Mouse (Mus musculus) liver, embryonic 15.5 days (tissue): ENCODE measurements around the gene Tnip1. TPM values are rescaled to one million over a fixed set of nuclear protein-coding genes. Genes with fewer than 3 reads are reported as not detected.
"Not testable (repeated sequence)": the region's sequence is repeated elsewhere in the genome, so short reads cannot be mapped to it uniquely, and the experiment has no call there.

Experiments
- ATAC-seq: fragments of 200-750 bp; cut with Nextera tagmentation; 2 replicates; pipeline ENCODE4 v1.8.0; 2017; ENCODE audit warnings: moderate number of reproducible peaks, mild to moderate bottlenecking, moderate library complexity; ENCODE audit not compliant: insufficient read depth
- H3K27ac ChIP-seq: fragments of 300-500 bp; sonication (generic); replicated peaks from 2 replicates; pipeline ENCODE4 v1.5.1; 2015; ENCODE audit warnings: mild to moderate bottlenecking, inconsistent platforms
- H3K27me3 ChIP-seq: fragments of 300-500 bp; sonication (generic); 2 replicates; pipeline ENCODE4 v1.6.1; 2015; ENCODE audit warnings: mild to moderate bottlenecking, inconsistent platforms
- H3K36me3 ChIP-seq: fragments of 300-500 bp; sonication (generic); replicated peaks from 2 replicates; pipeline ENCODE4 v1.6.1; 2015; ENCODE audit warnings: moderate library complexity, mild to moderate bottlenecking, inconsistent platforms
- H3K4me1 ChIP-seq: fragments of 300-500 bp; sonication (generic); replicated peaks from 2 replicates; pipeline ENCODE4 v1.6.1; 2015; ENCODE audit warnings: inconsistent platforms
- H3K4me2 ChIP-seq: fragments of 300-500 bp; sonication (generic); 2 replicates; pipeline ENCODE4 v1.6.1; 2015; ENCODE audit warnings: moderate library complexity, mild to moderate bottlenecking, inconsistent platforms
- H3K4me3 ChIP-seq: fragments of 300-500 bp; sonication (generic); replicated peaks from 2 replicates; pipeline ENCODE4 v1.5.1; 2015; ENCODE audit warnings: mild to moderate bottlenecking, inconsistent platforms
- H3K9ac ChIP-seq: fragments of 300-500 bp; sonication (generic); 2 replicates; pipeline ENCODE4 v1.6.1; 2015; ENCODE audit warnings: moderate library complexity, mild to moderate bottlenecking, inconsistent platforms
- H3K9me3 ChIP-seq: fragments of 300-500 bp; sonication (generic); replicated peaks from 2 replicates; pipeline ENCODE4 v1.6.1; 2016; ENCODE audit warnings: inconsistent platforms
- WGBS: fragments of 180-500 bp; shearing (Covaris S2); methylation state at CpG from one replicate; pipeline ENCODE4 v1.1.7; 2015; ENCODE audit warnings: mixed read lengths; ENCODE audit not compliant: insufficient replicate concordance; 5-methylcytosine and 5-hydroxymethylcytosine counted together
- polyA plus RNA-seq: library from polyadenylated mRNA; unstranded; fragments of >200 nt; fragmentation: Nextera tagmentation; extraction: Ambion mirVana; gene quantifications from 2 replicates; pipeline ENCODE4 v1.2.1, GENCODE M21; 2015

Tnip1 gene
- polyA plus RNA-seq, 1 experiment from 2014 or later = 6.1 TPM

DNA sequence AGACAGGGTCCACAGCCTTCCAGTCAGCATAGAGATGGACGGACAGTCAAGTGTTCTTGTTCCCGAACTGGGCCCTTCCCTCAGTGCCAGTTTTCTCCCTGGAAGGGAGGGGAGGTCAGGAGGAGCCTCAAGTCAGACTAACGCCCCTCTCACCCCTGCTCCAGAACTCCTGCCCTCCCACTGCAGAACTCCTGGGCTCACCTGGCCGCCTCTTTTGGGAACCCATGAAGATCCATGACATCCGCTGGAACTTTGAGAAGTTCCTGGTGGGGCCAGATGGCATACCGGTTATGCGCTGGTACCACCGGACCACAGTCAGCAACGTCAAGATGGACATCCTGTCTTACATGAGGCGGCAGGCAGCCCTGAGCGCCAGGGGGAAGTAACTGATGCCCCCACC lies 53.4 kb downstream of the Tnip1 start:
- 68% methylated on average over 11 of the region's 11 CpGs for WGBS
- H3K36me3 ChIP-seq = peaks cover 12% of the 10 kb centered on the region; the same call in 1 of the 2 replicates
- H3K27me3 ChIP-seq = no peaks in the 10 kb centered on the region
- no peaks in the 10 kb centered on the region for H3K9me3 ChIP-seq
- ATAC-seq = no peak
- no peak overlapping the region for H3K27ac ChIP-seq
- H3K4me1 ChIP-seq = peaks cover 20% of the 10 kb centered on the region
- no peak overlapping the region for H3K9ac ChIP-seq
- H3K4me3 ChIP-seq = no peak overlapping the region
- no peak overlapping the region for H3K4me2 ChIP-seq

DNA sequence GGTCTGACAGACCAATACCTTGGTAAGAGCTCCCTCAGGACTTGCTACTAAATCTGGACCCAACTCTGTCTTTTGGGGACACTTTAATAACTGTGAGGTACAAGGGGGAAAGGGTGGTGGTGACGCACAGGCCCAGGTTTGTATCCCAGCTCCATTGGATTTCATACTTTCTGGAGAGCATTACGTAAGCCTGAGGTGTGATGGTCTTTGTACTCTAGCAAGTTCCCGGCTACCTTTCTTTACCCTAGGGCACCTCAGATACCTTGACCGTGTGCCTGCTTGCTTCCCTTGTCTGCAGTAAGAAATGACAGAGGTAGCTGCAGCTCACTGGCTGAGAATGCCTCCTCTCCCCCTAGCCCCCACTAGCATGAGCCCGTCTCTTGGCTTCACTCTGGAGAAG lies 55.5 kb downstream of the Tnip1 start:
- 62% methylated on average over 5 of the region's 5 CpGs for WGBS
- Histone ChIP-seq H3K27ac (no peak overlapping the region), H3K9me3 (no peaks in the 10 kb centered on the region), H3K4me1 (peaks cover 33% of the 10 kb centered on the region), H3K4me2 (no peak overlapping the region), H3K27me3 (peaks cover 14% of the 10 kb centered on the region), H3K36me3 (peaks cover 12% of the 10 kb centered on the region; the same call in 1 of the 2 replicates), H3K4me3 (no peak overlapping the region), H3K9ac (no peak overlapping the region)
- ATAC-seq = no peak

GRCm38 (mm10) chr11:54906466-54906865 lies 56.3 kb downstream of the Tnip1 start:
- Histone ChIP-seq H3K4me1 (peaks cover 33% of the 10 kb centered on the region), H3K27ac (no peak overlapping the region), H3K27me3 (peaks cover 16% of the 10 kb centered on the region), H3K9ac (no peak overlapping the region), H3K9me3 (no peaks in the 10 kb centered on the region), H3K4me3 (no peak overlapping the region), H3K36me3 (peaks cover 12% of the 10 kb centered on the region; the same call in 1 of the 2 replicates), H3K4me2 (no peak overlapping the region)
- no peak for ATAC-seq
- whole genome bisulfite sequencing = 49% methylated on average over 4 of the region's 4 CpGs

- H3K27ac ChIP-seq = 0 out of 2 replicates have a peak overlapping the region, but pooled peaks have one; percentile 9
Measured at GRCm38 (mm10) chr11:54905931-54906330, 56.8 kb downstream of the Tnip1 start.

GRCm38 (mm10) chr11:54905086-54905485 lies 57.6 kb downstream of the Tnip1 start:
- Histone ChIP-seq H3K4me3 (no peak overlapping the region), H3K9me3 (no peaks in the 10 kb centered on the region), H3K36me3 (0 out of 2 replicates have a peak, but pooled peaks cover 7% of the 10 kb centered on the region), H3K27ac (no peak overlapping the region), H3K4me2 (no peak overlapping the region), H3K27me3 (peaks cover 16% of the 10 kb centered on the region), H3K4me1 (peaks cover 33% of the 10 kb centered on the region), H3K9ac (no peak overlapping the region)
- 68% methylated on average over 3 of the region's 3 CpGs for whole genome bisulfite sequencing
- no peak for ATAC-seq

More at GRCm38 (mm10) chr11:54905931-54906330, 56.8 kb downstream of the Tnip1 start:
- Histone ChIP-seq H3K4me3 (no peak overlapping the region), H3K9me3 (no peaks in the 10 kb centered on the region), H3K9ac (no peak overlapping the region), H3K4me2 (no peak overlapping the region), H3K36me3 (peaks cover 12% of the 10 kb centered on the region; the same call in 1 of the 2 replicates), H3K27me3 (peaks cover 16% of the 10 kb centered on the region), H3K4me1 (peaks cover 33% of the 10 kb centered on the region)
- ATAC-seq = peak; percentile 61; the same call in 1 of the 2 replicates
- WGBS = 51% methylated on average over 4 of the region's 4 CpGs

- 40% methylated on average over 4 of the region's 4 CpGs for WGBS
- Histone ChIP-seq H3K27me3 (peaks cover 16% of the 10 kb centered on the region), H3K4me1 (peaks cover 33% of the 10 kb centered on the region), H3K9ac (no peak overlapping the region), H3K4me2 (no peak overlapping the region), H3K4me3 (no peak overlapping the region), H3K27ac (no peak overlapping the region), H3K9me3 (no peaks in the 10 kb centered on the region), H3K36me3 (0 out of 2 replicates have a peak, but pooled peaks cover 4% of the 10 kb centered on the region)
- ATAC-seq = no peak
Measured at GRCm38 (mm10) chr11:54903940-54904706, 58.6 kb downstream of the Tnip1 start.

DNA sequence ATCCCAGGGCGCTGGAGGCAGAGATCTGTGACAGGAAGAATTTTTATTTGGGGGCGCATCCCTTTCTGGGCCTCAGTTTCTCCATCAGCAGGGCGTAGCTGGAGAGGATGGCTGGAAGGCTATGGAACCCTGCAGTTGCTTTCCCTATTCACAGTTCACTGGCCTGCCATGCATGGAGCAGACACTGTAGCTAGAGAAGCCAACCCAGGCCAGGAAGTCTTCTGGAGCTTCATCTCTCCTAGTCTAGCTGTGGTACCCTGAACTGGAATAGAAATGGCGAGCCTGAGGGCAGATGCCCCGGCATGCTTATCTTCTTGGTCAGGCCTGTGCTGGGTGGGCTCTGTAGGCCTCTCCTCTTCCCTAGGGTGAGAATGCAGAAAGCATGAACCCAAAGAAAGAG lies 59.4 kb downstream of the Tnip1 start:
- H3K4me1 ChIP-seq = peaks cover 33% of the 10 kb centered on the region
- peak overlapping the region; percentile 63 for H3K4me2 ChIP-seq
- WGBS = 48% methylated on average over 5 of the region's 5 CpGs
- peak overlapping the region; percentile 49 for H3K4me3 ChIP-seq
- H3K36me3 ChIP-seq = no peaks in the 10 kb centered on the region
- peaks cover 16% of the 10 kb centered on the region for H3K27me3 ChIP-seq
- ATAC-seq = no peak
- no peak overlapping the region for H3K27ac ChIP-seq
- no peaks in the 10 kb centered on the region for H3K9me3 ChIP-seq
- H3K9ac ChIP-seq = no peak overlapping the region

GRCm38 (mm10) chr11:54902333-54903323 lies 60.1 kb downstream of the Tnip1 start, which contains the start of gene Gpx3:
Gene Gpx3, plus strand, starts transcription at chr11:54902453.
- Histone ChIP-seq H3K4me2 (peak within 1 kb of the TSS; percentile 63), H3K9me3 (no peaks in the 10 kb centered on the region), H3K4me1 (peaks cover 33% of the 10 kb centered on the region), H3K36me3 (no peaks in the 10 kb centered on the region), H3K4me3 (peak within 1 kb of the TSS; percentile 49), H3K27me3 (peaks cover 16% of the 10 kb centered on the region), H3K27ac (no peak within 1 kb of the TSS), H3K9ac (peak within 1 kb of the TSS; percentile 19; the same call in 1 of the 2 replicates)
- whole genome bisulfite sequencing = 15% methylated on average over 45 of the region's 45 CpGs
- ATAC-seq = peak; percentile 63

- H3K27me3 ChIP-seq = peaks cover 16% of the 10 kb centered on the region
- H3K4me2 ChIP-seq = no peak overlapping the region
- 60% methylated on average over 4 of the region's 4 CpGs for WGBS
- H3K9me3 ChIP-seq = no peaks in the 10 kb centered on the region
- no peak overlapping the region for H3K27ac ChIP-seq
- H3K4me1 ChIP-seq = peaks cover 16% of the 10 kb centered on the region
- H3K4me3 ChIP-seq = no peak overlapping the region
- no peaks in the 10 kb centered on the region for H3K36me3 ChIP-seq
- H3K9ac ChIP-seq = no peak overlapping the region
- no peak for ATAC-seq
Measured at GRCm38 (mm10) chr11:54899657-54900056, 63.1 kb downstream of the Tnip1 start.

- H3K4me1 ChIP-seq = no peaks in the 10 kb centered on the region
- no peak overlapping the region for H3K9ac ChIP-seq
- no peak overlapping the region for H3K4me3 ChIP-seq
- no peaks in the 10 kb centered on the region for H3K9me3 ChIP-seq
- H3K36me3 ChIP-seq = no peaks in the 10 kb centered on the region
- H3K27me3 ChIP-seq = peaks cover 4% of the 10 kb centered on the region
- H3K27ac ChIP-seq = no peak overlapping the region
- ATAC-seq = no peak
- 69% methylated on average over 5 of the region's 5 CpGs for WGBS
- no peak overlapping the region for H3K4me2 ChIP-seq
Measured at GRCm38 (mm10) chr11:54897470-54897869, 65.2 kb downstream of the Tnip1 start.

GRCm38 (mm10) chr11:54896646-54897045 lies 66.1 kb downstream of the Tnip1 start:
- 64% methylated on average over 3 of the region's 3 CpGs for WGBS
- H3K4me3 ChIP-seq, ATAC-seq, H3K4me1 ChIP-seq, H3K27me3 ChIP-seq, H3K27ac ChIP-seq, H3K9me3 ChIP-seq, H3K36me3 ChIP-seq, H3K9ac ChIP-seq, H3K4me2 ChIP-seq: not testable (repeated sequence)
